ENCODE assay signal across 7 mouse cellular contexts in genomic region chr4:82643022-82643733, GRCm38 (mm10).
DNase-seq lines count a peak whose midpoint lies in the region; ATAC-seq lines count a peak whose summit lies in the region.

No protein-coding gene starts in this region.

- DNase-seq in 3T3-L1 (ENCODE audit: low read depth, low spot score) (peak; percentile 42), 416B (ENCODE audit: low read depth) (peak; percentile 35)
- DNase-seq in cerebellum, adult 9-10 months, result peak; percentile 72
- DNase-seq in frontal cortex, postnatal 36 days (ENCODE audit: low spot score in 2 of 2), result peak; percentile 13 to 38
- DNase-seq in layer of hippocampus, postnatal 36 days, result peak; percentile 30 to 41
- DNase-seq in neural tube, embryonic 11.5 days (ENCODE audit: low spot score), result peak; percentile 69

- no peak overlapping the region for H3K4me2 ChIP-seq in neural tube, embryonic 11.5 days (ENCODE audit: low read depth)

- H3K9me3 ChIP-seq in neural tube, embryonic 11.5 days (ENCODE audit: control insufficient read depth, low read length), result no peaks in the 10 kb centered on the region

- no peaks in the 10 kb centered on the region for H3K4me1 ChIP-seq in neural tube, embryonic 11.5 days (ENCODE audit: control insufficient read depth, insufficient read depth, low read length)

- no peaks in the 10 kb centered on the region for H3K27me3 ChIP-seq in neural tube, embryonic 11.5 days (ENCODE audit: control insufficient read depth, insufficient read depth, low read length)

- no peak overlapping the region for H3K27ac ChIP-seq in neural tube, embryonic 11.5 days (ENCODE audit: low read depth, low read length)

- H3K9ac ChIP-seq in neural tube, embryonic 11.5 days (ENCODE audit: low read length), result no peak overlapping the region

- H3K4me3 ChIP-seq in neural tube, embryonic 11.5 days (ENCODE audit: low read depth, low read length), result no peak overlapping the region

- WGBS in neural tube, embryonic 11.5 days, result 62% methylated on average over 6 of the region's 6 CpGs

- peak; percentile 65; the same call in 1 of the 2 replicates for ATAC-seq in neural tube, embryonic 11.5 days (ENCODE audit: insufficient read depth, low FRiP score, low TSS enrichment)
- ATAC-seq in megakaryocyte, adult 5-6 weeks (ENCODE audit: poor library complexity, severe bottlenecking), result no peak

- H3K36me3 ChIP-seq in neural tube, embryonic 11.5 days (ENCODE audit: control insufficient read depth, insufficient read depth, low read length), result no peaks in the 10 kb centered on the region
